Mouse (Mus musculus): ENCODE data around the gene D17Wsu92e. TPM values are rescaled to one million over a fixed set of nuclear protein-coding genes. Genes with fewer than 3 reads are reported as not detected.

The D17Wsu92e gene
- total RNA-seq, 2 experiments from 2014 or later: 106 to 107 TPM

DNA sequence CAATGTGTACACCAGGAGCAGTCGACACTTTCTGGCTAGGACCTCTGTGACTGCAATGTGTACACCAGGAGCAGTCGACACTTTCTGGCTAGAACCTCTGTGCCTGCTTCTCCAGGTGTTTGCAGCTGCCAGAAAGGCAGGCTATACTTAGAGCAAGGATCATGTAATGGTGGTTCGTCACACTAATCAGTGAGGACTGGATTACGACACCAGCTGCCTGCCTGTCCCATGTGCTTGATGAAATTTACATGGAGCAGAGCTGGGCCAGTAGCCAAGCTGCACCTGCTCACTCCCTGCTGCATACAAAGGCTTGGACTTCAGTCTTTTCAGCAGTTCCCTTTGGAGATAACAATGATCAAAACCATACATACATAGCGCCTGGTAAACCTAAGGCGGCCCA is 23.7 kb downstream of the D17Wsu92e start:
- DNase-seq (ENCODE audit: extremely low spot score in 1 of 2, low spot score in 2 of 2): peak; percentile 30 to 42
- intact Hi-C loops (cut with DNase I): no loop called here

DNA sequence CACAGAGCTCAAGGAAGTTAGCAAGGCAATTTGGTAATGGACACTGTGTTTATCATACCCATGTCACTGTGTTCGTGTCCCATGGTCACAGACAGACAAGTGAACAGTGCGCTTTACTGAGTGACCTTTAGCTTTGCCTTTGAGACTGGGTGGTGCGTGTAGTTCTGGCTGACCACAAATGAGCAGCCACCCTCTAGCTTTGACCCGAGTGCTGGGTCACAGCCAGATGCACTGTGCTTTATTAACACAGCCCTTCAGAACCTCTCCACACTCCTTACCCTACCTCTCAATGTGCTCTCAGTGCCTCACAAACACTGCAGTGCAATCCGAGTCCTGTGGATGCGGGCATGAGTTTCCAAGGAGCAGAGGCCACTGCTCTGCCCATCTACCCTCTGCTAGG is 27.3 kb downstream of the D17Wsu92e start:
- DNase-seq (ENCODE audit: extremely low spot score in 1 of 2, low spot score in 2 of 2): no peak
- intact Hi-C loops (cut with DNase I): no loop called here

DNA sequence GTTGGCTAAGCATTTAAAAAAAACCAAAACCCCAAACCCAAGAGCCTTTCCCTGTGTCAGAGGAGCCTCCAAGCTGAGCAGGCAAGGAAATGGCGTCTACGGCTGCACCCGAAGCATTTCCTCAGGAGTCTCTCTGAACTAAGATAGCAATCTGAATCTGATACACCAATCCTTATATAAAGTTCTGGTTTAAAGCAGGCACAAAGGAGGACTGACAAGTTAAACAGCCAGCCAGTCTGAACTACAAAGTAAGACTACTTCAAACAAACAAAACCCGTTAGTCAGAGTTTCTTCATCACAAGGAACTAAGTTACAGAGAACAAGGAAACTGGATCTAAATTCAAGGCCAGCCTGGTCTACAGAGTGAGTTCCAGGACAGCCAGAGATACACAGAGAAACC is 27.9 kb downstream of the D17Wsu92e start:
- no peak for DNase-seq (ENCODE audit: extremely low spot score in 1 of 2, low spot score in 2 of 2)
- intact Hi-C loops (cut with DNase I): no loop called here

DNA sequence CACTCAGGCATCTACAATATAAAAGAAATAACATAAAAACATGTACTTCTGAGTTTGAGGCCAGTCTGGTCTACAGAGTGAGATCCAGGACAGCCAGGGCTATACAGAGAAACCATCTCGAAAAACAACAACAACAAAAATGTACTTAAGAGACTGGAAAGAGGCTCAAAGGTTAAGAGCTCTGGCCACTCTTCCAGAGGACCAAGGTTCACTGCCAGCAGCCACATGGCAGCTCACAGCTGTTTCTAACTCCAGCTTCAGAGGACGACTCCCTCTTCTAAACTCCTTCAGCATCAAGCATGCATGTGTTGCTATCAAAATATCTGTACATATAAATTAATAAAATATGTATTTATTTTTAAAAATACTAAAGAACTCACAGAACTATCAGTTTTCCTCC is 28.9 kb downstream of the D17Wsu92e start:
- no peak for DNase-seq (ENCODE audit: extremely low spot score in 1 of 2, low spot score in 2 of 2)
- intact Hi-C loops (cut with DNase I): no loop called here

DNA sequence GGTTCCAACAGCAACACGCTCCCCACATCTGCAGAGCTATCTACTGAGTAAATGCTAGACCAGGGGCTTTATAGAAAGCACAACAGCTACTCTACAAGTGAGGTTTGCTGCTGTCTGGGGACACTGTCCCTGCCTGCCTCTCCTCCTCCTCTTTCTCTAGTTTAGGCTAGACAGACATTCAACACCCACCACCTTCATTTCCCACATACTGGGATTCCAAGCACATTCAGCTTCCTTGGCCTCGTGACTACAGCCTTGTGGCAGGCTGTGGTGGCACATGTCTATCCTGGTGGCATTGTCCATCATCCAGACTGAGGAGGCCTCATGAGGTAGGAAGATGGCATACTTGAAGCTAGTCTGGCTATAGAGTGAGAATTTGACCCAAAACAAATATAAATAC is 29.5 kb downstream of the D17Wsu92e start:
- intact Hi-C loops (cut with DNase I): no loop called here
- no peak for DNase-seq (ENCODE audit: extremely low spot score in 1 of 2, low spot score in 2 of 2)

DNA sequence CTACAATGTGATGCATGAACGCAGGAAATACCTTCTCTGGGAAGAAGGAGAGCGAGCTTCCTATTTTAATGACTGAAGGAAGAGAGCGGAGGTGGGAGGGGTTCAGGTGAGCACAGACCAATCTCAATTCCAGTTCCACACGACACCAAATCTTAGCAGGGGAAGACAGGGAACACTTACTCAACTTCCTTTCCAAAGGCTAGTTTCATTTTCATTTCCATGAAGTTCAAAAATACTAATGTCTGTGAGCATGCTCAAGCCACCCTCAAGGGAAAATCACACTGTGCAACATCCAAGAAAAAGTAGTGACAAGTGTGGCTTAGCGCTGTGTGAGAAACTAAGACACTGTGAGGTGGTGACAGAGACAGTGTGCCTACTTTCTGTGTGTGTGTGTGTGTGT is 30.4 kb downstream of the D17Wsu92e start:
- intact Hi-C loops (cut with DNase I): no loop called here

DNA sequence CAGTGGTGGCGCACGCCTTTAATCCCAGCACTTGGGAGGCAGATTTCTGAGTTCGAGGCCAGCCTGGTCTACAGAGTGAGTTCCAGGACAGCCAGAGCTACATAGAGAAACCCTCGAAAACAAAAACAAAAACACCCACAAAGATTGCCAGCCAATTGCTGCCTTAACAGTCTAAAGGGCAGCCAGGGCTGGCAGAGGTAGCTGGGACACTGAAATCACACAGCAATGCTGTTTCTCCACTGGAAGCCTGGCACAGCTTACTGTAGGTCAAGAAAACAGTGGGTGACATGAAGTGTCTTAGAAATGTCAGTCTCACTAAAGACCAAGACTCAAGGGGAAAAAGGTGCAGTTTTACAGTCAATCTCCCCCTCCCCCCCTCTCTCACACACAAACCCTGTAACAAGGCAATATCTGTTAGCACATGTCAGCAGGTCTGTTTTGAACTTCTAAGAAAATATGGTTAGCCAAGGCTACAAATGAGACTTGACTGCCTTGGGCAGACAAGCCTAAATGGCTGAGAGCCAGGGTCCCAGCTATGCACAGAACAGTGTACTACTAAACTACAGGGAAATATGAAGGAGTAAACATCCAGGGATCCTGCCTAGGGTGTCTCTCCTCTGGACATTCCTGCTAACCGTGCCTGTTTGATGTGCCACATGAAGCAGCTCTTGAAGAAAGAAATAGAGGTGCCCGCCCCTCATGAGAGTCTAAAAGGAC is 31.8 kb downstream of the D17Wsu92e start:
- DNase-seq (ENCODE audit: extremely low spot score in 1 of 2, low spot score in 2 of 2): no peak
- intact Hi-C loops (cut with DNase I): no loop called here

More for the DNA sequence above, 30.4 kb downstream of the D17Wsu92e start:
- no peak for DNase-seq (ENCODE audit: extremely low spot score in 1 of 2, low spot score in 2 of 2)

DNA sequence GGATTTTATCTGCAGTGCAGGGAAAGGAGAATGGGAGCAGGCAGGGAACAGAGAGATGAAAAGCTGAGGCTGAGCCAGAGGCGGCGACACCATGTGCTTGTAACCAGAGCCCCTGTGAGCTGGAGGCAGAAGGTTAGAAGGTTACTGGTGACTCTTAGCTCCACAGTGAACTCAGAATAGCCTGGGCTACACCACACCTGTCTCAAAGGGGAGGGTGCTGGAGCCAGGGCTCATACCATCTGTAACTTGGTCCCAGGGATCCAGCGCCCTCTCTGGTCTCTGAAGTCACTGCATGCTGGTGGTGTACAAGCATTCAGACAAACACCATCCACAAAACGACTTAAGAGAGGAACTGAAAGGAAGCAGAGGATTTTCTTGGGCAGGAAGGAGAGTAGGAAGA is 36.9 kb downstream of the D17Wsu92e start:
- intact Hi-C loops (cut with DNase I): no loop called here
- no peak for DNase-seq (ENCODE audit: extremely low spot score in 1 of 2, low spot score in 2 of 2)

DNA sequence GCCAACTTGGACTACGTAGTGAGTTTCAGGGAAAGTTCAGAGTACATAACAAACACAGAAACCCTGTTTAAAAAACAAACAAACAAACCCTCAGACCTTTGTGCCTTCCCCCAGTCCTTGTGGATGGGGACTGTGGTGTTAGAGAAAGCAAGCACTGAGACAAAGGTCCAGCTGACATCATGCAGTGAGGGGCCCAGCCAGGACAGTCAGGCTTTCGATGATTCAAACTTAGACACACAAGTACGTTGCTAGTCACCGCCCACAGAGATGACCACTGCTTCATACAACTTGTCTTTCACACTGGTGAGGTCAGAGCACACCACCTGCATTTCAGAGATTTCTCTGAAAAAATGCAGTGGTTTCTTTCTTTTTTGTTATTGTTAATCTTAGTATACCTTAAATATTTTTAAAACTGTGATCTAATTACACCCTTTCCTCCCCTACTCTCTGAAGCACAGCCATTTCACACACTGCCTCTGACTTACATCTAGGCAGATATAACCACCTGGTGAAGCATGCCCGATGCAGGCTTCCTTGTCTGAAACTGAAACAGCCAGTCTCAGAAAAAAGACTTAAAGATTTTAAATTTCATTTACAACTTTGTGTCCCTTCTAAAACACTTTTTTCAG is 39.3 kb downstream of the D17Wsu92e start:
- intact Hi-C loops (cut with DNase I): no loop called here
- peak in 1 of 2 experiments; percentile 12 for DNase-seq (ENCODE audit: extremely low spot score in 1 of 2, low spot score in 2 of 2)

DNA sequence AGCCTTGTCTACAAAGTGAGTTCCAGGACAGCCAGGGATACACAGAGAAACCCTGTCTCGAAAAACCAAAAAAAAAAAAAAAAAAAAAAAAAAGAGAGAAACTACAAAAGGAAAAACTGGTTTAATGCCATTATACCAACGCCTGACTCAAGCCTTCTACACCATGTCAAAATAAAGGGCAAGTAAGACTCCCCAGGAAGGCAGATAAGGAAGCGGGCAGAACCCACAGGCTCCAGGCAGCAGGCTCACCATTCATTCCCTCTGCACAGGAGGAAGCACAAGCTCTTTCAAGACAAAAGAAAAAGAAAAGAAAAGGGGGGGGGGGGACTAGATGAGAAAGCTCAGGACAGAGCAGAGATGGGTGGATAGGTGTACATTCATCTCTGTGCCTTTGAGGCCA is 40.7 kb downstream of the D17Wsu92e start:
- intact Hi-C loops (cut with DNase I): no loop called here
- DNase-seq (ENCODE audit: extremely low spot score in 1 of 2, low spot score in 2 of 2): no peak

DNA sequence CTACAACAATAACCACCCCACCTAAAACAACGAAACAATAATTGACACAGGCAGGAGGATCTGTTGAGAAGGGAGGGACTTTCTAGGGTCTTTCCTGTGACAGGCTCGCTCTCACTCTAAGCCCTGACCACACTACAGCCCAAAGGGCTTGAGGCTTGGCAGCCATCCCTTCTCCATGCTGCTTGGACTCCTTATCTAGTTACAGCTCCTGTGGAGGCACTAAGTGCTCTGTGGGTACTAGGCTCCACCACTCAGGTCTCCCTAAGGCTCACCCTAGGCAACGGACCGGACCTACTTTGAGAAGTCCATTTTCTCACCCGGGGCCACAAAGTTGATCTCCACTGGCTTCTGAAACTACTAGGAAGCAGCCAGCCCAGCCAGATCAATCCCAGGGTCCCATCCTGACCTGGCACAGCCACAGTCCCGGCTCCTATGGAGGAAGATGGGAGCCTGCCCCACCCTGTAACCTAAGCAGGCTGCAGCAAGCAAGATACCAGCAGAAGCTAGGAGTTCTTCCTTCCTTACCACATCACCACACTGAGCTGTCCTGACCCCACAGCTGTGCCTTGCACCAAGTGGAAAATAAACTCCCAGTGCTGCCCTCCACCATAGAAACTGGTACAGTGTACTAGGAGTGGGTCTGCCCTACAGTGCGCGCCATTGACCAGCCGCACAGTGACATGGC is 41.6 kb downstream of the D17Wsu92e start:
- intact Hi-C loops (cut with DNase I): no loop called here
- DNase-seq (ENCODE audit: extremely low spot score in 1 of 2, low spot score in 2 of 2): no peak

DNA sequence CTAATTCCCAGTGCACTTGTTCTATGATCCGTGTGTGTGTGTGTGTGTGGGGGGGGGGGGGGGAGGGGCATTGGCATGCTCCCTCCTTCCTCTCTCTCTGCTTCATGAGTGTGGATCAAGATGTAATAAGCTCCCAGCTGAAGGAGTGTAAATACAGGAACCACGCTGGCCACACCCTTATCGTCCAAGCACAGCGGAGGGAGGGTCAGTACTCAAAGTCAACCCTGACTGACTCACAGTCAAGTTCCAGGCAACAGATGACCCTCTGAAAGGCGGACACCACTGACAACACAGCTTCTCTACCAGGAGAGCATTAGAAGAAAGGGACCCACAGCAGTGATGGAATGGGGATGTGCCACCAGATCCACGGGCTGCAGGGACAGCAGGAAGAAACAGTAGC is 42.6 kb downstream of the D17Wsu92e start:
- no peak for DNase-seq (ENCODE audit: extremely low spot score in 1 of 2, low spot score in 2 of 2)
- intact Hi-C loops (cut with DNase I): no loop called here

DNA sequence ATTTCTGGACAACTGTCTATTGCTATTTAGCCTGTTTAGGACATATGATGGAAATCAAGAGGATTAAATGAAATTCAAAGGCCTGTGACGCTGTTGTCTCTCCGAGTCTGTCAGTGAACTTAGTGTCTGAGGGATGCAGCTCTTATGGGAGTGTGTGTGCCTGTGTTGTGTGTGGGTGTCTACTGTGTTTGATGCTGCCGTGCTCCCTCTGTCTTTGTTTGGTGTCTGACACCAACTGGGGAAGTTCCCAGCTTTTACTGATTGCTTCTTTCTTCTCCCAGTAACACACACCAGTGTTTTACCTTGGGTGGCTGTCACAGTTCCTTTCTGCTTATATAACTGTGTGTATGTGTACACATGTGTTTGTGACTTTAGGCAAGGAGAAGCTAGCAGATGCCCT is 46.2 kb downstream of the D17Wsu92e start:
- no peak for DNase-seq (ENCODE audit: extremely low spot score in 1 of 2, low spot score in 2 of 2)
- intact Hi-C loops (cut with DNase I): no loop called here

DNA sequence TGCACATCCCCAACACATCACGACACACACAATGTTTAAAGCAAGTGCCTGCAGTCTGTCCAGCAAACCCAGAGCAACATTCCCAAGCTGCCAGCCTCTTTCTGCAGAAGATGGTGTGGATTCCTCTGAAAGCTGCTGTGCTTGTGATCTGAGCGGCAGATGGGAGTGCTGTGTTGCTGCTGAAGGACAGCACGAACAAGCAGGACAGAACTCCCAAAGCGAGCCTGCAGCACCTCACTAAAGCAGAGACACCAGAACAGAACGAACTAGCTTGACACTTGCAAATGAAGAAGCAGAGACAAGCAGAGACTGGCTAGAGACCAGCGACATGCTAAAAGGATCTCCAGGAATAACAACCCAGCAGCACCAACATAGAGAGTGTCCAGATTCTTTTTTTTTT is 48.8 kb downstream of the D17Wsu92e start:
- intact Hi-C loops (cut with DNase I): no loop called here
- no peak for DNase-seq (ENCODE audit: extremely low spot score in 1 of 2, low spot score in 2 of 2)

DNA sequence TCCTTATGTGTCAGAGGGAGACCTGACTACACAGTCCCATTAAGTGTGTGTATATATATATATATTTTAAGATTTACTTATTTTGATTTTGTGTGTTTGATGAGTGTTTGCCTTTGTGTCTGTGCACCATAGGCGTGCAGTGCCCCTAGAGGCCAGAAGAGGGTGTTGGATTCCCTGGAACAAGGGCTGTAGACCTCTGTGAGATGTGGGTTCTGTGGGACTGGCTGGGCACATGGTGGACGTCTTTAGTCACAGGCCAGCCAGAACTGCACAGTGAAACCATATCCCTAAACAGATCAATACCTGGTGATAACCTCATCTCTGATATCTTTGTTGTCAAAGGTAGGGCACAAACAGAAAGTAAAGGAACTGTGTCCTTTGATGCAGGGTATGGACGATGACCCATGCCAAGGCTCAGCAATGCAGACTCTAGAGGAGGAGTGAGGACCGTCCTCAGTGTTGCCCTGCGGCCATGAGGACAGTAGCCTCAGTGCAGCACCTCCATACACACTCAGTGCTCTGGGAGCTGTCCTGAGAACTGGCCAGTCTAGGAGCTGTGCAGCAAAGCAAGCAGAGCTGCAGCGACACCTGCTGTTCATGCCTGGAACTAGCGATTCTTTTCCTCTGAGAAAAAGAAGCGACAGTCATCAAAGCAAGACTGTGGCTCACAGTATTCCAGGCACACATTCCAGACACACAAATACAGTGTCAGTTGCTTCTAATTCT is 51.5 kb downstream of the D17Wsu92e start:
- DNase-seq (ENCODE audit: extremely low spot score in 1 of 2, low spot score in 2 of 2): peak; percentile 68 to 78
- intact Hi-C loops (cut with DNase I): no loop called here

DNA sequence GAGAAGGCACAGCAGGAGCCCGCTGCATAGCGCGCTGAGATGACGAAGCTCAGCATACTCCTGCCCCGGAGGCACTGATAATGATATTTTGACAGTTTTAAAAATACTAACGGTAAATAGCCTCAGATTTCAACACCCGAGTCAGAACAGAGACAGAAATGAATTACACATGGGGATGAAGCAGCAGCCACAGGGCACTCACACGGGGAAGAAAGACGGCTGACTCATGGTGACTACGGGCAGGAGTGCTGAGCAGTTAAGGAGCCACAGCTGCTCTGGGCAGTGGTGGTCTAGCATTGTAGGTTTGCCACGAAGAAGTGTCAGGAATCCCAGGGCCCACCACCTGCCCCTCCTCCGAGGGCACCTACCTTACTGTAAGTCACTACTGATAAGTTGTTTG is 52.9 kb downstream of the D17Wsu92e start:
- DNase-seq (ENCODE audit: extremely low spot score in 1 of 2, low spot score in 2 of 2): no peak
- intact Hi-C loops (cut with DNase I): no loop called here

DNA sequence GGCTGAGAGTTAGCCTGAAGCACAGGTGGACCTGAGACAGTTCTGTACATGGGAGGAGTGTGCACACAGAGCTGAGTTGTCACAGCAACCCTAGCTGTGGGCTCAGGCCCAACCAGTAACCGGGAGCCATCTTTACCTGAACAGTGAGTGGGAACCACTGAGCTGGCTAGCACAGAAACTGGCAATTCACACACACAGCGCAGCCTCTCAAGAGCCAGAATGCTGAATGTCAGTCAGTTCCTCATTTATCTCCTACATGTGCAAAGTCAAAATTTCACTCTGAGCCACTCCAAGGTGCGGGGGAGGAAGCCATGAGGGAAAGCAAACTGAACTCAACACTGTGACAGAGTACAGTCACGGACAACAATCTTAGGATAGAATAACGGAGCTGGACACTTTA is 53.3 kb downstream of the D17Wsu92e start:
- peak in 1 of 2 experiments; percentile 44 for DNase-seq (ENCODE audit: extremely low spot score in 1 of 2, low spot score in 2 of 2)
- intact Hi-C loops (cut with DNase I): no loop called here

DNA sequence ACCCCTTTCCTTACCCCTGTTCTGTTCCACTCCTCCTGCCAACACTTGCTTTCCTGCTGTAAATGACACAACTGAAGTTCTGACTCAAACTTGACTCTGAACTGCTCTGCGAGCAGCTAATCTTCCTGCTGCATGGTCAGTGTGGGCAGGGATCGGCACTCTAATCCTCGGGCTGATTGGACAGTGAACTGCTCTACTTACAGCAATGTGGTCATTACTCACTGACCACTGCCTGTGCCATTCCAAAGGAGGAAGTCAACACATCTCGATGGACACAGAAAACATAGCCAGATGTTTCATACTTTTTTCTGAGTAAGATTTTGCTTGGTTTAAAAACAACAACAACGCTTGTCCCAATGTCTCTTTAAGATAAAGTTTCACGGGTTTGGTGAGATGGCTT is 55.4 kb downstream of the D17Wsu92e start:
- DNase-seq (ENCODE audit: extremely low spot score in 1 of 2, low spot score in 2 of 2): no peak
- intact Hi-C loops (cut with DNase I): no loop called here

DNA sequence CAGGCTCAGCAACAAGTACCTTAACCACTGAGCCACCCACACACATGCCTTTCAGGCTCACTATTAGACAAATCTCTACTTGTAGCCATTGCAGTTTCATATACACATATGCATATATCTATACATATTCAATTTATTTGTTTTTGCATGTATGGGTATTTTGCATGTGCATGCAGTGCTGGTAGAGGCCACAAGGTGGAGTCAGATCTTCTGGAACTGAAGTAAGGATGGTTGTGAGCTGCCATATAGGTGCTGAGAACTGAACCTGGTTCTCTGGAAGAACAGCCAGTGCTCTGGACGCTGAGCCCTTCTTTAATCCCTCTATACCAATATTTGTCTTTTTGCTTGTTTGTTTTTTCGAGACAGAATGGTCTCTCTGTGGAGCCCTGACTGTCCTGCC is 56.0 kb downstream of the D17Wsu92e start:
- DNase-seq (ENCODE audit: extremely low spot score in 1 of 2, low spot score in 2 of 2): no peak
- intact Hi-C loops (cut with DNase I): loop anchor here (5.0 kb wide), 1 partner anchor 232 kb away; no protein-coding TSS in a partner anchor

Measured in left cerebral cortex, postnatal 10 days (tissue).